Mouse (Mus musculus) gastrocnemius, postnatal 10 days (tissue): ENCODE results near the gene Alg3. TPM values are rescaled to one million over a fixed set of nuclear protein-coding genes. Genes with fewer than 3 reads are reported as not detected.

Experiments used
- DNase-seq: peaks from one replicate; pipeline ENCODE4 v3.0.0; 2021; ENCODE audit warnings: mixed read lengths
- long read RNA-seq, 2 experiments: library from polyadenylated mRNA; stranded (forward); transcript quantifications; one replicate each; pipeline ENCODE4 v2.0.0; 2021
- total RNA-seq, 2 experiments: library from RNA; stranded (reverse); gene quantifications; 2 replicates each; pipeline ENCODE4 v1.2.3; 2021

Gene Alg3
- 10 to 100 TPM; 10.6 to 11.5 TPM for total RNA-seq
- long read RNA-seq, experiment 1, transcript Alg3-201 (9 exons, 1,451 nt), result major isoform, 13 of 17 reads
- long read RNA-seq, experiment 1, partial matches to known transcripts, result 0 of 17 reads
- long read RNA-seq, experiment 1, other reads (novel, unspliced or antisense), result 1 of 17 reads
- long read RNA-seq, experiment 2, transcript Alg3-201 (9 exons, 1,451 nt), result major isoform, 13 of 18 reads
- long read RNA-seq, experiment 2, partial matches to known transcripts, result 1 of 18 reads
- long read RNA-seq, experiment 2, other reads (novel, unspliced or antisense), result 1 of 18 reads

DNA sequence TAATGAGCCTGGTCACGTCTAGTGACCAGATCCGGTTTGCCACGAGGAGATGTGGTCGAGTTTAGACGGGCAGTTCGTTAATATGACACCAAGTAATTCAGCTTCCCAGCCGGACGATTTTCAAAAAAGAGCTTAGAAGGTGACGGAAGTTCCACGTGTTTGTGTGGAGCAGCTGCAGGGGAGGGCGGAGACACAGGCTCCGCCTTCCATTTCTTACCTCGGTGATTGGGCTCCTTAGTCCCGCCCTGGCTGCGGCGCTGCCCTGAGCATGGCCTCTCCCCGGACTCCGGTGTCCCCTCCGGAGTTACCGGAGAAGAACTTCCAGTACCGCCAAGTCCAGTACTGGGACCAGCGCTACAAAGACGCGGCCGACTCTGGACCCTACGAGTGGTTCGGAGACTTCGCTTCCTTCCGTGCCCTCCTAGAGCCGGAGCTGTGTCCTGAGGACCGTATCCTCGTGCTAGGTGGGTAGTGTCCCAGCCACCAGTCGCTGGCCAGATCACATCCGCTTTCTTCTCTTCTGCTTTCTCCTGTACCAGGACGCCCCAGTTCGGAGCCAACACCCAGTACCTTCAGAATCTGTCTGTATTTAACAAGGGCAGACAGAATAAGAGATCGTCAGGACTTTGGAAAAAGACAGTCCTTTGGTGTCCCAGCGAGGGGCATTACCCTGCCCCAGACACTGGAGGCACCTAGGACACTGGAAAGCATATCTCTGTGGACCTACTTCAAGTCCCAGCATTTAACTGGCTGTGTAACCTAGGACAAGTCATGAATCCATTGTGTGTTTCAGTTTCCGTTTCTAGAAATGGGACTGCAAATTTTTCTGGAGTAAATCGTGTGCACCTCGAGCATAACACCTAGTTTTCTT, at the start of gene Alg3, which contains the start of the genes Eef1akmt4 and Gm49333:
Alg3 (minus strand) TSS at position 379 of the 871 bp plus-strand sequence.
Eef1akmt4 (plus strand) TSS at position 237 of the 871 bp plus-strand sequence.
Gm49333 (plus strand) TSS at position 254 of the 871 bp plus-strand sequence.
- peak; percentile 78 for DNase-seq

- DNase-seq, result no peak
These were observed 46.1 kb upstream of the Alg3 start for GRCm38 (mm10) chr16:20657661-20658060.

GRCm38 (mm10) chr16:20653315-20653714, 41.8 kb upstream of the Alg3 start:
- DNase-seq, result no peak

- DNase-seq, result no peak
These were observed 40.4 kb upstream of the Alg3 start for GRCm38 (mm10) chr16:20651947-20652310.

DNA sequence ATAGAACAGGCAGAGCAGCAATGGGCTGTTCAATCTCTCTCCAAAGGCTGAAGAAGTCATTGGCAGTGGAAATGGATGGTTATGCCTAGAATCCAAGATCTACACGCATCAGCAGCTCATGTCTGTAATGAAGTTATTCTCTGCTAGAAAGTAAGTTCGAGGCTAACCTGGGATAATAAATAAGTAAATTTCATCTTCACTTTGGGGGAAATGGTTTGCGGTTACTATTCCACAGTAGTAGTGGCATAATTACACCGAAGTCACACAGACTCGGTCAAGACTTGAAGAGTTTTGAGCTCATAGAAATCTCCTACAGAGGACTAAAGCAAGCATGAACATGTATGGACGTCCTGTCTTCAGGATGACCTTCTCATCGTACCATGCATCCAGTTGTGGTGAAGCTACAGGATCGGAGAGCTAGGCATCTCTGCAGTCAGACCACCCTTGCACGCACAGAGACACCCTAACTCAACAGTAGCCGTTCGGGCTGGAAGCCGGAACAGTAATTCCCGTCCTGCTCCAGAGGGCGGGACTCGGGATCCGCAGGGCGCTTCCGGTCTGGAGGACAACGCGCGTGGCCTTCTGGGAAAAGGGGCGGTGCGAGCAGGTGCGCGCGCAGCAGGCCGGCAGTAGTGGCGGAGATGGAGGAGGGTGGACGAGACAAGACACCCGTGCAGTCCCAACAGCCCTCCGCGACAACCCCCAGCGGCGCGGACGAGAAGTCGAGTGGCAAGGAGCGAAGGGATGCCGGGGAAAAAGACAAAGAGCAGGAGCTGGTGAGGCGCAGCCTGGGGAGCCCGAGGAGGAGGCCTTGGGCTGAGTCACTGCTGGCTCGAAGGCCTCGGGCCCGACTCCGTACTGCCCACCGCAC, 39.8 kb upstream of the Alg3 start, which contains the start of gene Psmd2:
Psmd2 (plus strand) TSS at position 577 of the 871 bp plus-strand sequence.
- DNase-seq, result peak; percentile 98

DNA sequence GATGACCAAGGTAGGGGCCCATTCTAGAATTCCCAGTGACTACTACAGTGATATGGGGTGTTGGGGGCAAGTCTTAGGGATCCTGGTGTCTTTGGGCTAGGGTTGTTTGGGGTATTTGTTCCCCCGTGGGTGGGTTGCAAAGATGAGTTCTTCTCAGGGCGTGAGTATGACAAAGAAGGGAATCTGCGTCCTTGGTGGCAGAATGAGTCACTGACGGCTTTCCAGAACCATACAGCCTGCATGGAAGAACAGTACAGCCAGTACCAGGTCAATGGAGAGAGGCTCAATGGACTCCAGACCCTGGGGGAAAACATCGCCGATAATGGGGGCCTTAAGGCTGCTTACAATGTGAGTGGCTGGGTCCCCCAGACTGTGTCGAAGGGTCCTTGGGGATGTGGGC, 32.4 kb upstream of the Alg3 start:
- DNase-seq, result no peak

- peak; percentile 77 for DNase-seq
These were observed 30.6 kb upstream of the Alg3 start for GRCm38 (mm10) chr16:20642161-20642560.

GRCm38 (mm10) chr16:20638367-20638766, 26.8 kb upstream of the Alg3 start:
- no peak for DNase-seq

- DNase-seq, result no peak
These were observed 25.9 kb upstream of the Alg3 start for GRCm38 (mm10) chr16:20637410-20637809.

DNA sequence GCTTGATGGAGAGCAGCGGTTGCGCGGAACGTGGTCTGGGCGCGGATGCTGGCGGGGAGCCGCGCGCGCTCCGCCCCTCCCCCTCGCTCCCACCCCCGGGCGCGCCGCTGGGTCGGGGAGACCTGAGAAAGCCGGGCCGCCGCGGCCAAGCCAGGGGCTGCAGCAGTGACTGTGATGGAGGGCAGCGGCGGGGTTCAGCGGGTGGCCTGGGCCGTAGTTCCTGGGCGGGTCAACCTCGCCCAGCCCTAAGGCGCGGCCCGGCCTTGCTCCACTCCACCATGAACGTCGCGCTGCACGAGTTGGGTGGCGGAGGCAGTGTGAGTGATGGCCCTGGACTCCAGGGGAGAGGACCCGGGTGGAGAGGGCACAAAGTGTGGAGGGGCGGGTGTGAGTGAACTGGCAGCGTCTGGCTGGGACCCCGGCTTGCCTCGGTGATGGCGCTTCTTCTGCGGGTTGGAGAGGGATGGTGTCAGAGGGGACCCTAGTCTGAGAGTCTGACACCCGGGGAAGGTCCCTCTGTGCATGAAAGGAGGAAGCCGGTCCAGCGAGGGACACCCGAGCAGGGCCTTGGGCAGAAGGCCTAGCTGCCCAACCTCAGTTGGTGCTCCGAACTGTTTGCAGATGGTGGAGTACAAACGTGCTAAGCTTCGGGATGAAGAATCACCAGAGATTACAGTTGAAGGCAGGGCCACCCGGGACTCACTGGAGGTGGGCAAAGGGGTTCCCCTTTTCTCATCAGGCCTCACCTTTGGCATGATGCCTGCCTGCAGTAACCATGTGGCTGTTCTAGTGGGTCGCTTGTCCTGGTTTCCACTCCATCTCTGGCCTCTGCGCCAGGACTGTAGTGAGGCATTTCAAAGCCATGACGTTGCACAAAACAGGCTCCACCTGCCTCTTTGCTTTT, 18.4 kb upstream of the Alg3 start, which contains the start of gene Ece2:
Ece2 (plus strand) TSS at position 98 of the 904 bp plus-strand sequence.
- peak; percentile 25 for DNase-seq

DNA sequence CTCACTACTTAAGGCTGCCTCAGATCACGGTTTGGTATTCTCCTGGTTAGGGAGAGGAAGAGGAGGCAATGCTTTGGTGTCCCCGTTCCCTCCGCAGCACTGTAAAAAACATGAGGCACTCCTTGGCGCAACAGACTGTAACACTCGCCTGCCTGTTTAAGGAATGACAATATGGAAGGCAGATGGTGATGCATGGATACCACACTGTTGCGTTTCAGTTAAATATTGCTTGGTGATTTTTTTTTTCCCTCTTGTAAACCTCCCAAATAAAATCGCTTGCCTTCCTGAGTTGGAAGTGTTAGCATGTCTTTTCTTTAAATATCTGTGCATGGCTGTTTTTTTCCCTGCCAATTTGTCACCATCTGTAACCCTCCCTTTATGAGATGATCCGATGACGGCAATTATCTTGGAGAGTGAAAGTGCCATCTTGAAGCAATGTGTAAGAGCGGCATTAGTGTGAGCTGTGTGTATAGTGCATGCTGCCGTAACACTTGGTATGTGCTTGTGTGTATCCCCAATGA, 17.4 kb upstream of the Alg3 start:
- no peak for DNase-seq

- no peak for DNase-seq
These were observed 11.7 kb upstream of the Alg3 start for GRCm38 (mm10) chr16:20623211-20623610.

DNA sequence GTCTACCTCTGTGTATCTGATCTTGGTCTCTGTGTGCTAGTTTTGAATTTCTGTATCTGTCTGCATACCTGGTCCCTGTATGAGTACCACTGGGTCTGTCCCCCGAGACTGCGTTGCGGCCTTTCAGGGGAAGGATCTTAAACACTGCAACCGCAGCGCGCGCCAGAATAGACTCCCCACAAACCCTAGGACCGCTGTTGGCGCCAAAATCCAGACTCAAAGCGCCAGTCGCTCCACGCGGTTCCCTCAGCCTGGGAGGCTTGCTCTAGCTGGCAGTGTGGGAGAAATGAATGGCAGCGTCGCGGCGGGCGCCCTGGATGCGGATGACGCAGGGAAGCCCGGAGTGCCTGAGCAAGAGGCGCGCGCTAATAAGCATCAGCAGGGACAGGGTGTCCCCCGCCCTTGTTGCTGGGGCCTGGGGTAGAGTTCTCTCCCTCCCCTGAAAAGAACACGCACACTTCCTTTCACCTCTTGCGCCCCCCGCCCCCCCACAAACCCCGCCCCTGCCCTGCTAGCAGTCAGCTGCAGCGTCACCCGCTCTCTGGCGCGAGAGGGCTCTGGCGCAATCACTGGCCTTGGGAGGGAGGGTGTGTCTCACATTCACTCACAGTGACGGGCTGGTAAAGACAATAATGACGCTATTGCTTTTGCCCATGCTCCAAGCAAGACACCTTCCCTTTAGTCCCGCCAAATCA, 10.6 kb upstream of the Alg3 start:
- peak; percentile 17 for DNase-seq

DNA sequence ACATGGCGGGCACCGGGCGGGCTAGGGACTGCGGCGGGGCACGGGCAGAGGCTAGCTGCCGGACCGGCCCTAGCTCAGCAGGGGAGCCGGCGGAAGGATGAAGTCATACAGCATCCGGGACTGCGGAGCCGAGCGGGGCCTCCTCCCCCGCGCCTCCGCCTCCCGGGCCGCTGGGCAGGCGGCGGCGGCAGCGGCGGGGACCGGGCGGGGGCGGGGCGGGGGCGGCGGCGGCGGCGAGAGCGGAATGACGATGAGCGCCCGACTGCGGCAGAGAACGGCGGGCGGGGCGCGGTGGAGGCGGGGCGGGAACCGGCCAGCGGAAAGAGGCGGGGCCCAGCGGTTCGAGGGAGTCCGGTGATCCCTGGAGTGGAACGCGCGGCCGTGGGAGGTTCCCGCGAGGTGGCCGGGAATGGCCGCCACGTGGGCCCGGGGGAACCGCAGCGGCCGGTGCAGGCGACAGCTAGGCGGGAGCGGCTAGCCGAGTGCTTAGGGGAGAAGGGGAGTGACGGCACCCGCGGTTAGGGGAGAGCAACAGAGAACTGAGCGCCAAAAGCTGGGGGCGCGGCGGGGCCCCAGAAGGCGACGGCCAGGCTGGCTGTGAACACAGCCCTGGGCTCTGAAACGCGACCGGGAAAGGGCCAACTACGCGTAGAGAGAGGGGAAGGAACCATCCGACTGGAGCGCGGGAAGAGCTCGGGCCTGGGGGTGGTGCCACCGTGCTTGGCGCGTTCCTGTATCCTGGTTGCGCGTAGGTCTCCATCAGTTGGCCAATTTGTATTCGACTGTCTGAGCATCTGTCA, 9.9 kb upstream of the Alg3 start, which contains the start of gene Camk2n2:
Camk2n2 (minus strand) TSS at position 97 of the 800 bp plus-strand sequence.
- DNase-seq, result peak; percentile 59

GRCm38 (mm10) chr16:20620751-20621190, 9.2 kb upstream of the Alg3 start:
- peak; percentile 36 for DNase-seq

DNA sequence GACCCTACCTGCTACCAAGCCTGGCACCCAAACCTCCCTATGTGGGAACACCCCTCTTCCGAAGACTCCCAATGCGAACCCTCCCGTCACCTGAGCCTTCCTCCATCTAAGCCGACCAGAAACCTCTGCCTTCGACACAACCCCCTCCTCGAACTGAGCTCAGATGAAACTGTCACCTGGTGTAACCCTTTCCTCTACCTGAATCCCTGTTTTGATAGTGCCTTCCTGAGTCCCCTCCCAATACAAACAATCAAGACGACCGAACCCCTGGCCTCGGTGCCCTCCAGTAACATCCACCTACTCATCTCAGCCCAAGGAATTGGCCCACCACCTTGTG, 8.8 kb upstream of the Alg3 start:
- DNase-seq, result no peak

- peak; percentile 47 for DNase-seq
These were observed 8.2 kb upstream of the Alg3 start for GRCm38 (mm10) chr16:20619541-20620398.
